Mouse (Mus musculus) T-helper 1 cell (primary cell): ENCODE results near the gene Kcnj6.

Experiments
- in situ Hi-C: fragments of 300-600 bp; cut with MboI, MseI; formaldehyde crosslinking; loops from one replicate; pipeline ENCODE4 v1.15.1; 2025; ENCODE audit warnings: high pct_unique_total_duplicates

Kcnj6 gene

DNA sequence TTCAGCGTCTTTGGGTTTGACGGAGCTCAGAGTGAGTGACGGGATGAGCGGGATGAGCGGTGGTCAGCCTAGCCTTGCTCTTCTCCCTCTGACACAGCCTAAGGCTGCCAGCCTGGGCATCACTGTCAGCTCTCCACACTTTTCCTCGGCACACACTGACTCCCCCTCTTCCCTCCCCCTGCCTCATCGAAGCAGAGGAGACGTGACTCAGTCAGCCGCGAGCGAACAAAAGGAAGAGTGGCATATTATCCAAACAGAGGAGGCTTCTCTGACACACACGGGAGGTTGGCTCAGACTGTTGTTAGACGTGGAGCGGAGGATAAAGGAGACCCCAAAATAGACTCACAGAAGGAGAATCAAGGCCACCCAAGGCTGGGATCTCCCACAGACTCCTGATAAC, 147.1 kb downstream of the Kcnj6 start:
- in situ Hi-C loops: no loop called here

GRCm38 (mm10) chr16:94845996-94846395, 151.5 kb downstream of the Kcnj6 start:
- in situ Hi-C loops: no loop called here

DNA sequence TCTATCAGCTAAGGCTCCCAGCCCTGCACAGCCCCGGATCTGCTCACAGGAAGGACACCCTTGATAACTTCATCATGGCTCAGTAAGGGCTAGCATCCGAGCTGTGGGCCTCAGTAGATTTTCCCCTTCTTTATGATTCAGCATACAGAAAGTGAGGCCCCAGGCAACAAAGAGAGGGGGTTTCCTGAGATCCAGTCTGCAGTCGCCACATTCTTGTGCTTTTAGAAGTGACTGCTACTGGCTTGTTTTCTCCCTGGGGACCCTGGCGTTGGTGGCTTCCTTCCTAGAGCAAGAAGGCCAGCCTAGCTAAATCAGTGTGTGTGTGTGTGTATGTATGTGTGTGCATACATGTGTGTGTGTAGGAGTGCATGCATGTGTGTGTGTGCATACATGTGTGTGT, 152.7 kb downstream of the Kcnj6 start:
- in situ Hi-C loops: no loop called here

- in situ Hi-C loops: no loop called here
Observed at GRCm38 (mm10) chr16:94839398-94839797, 158.1 kb downstream of the Kcnj6 start.

DNA sequence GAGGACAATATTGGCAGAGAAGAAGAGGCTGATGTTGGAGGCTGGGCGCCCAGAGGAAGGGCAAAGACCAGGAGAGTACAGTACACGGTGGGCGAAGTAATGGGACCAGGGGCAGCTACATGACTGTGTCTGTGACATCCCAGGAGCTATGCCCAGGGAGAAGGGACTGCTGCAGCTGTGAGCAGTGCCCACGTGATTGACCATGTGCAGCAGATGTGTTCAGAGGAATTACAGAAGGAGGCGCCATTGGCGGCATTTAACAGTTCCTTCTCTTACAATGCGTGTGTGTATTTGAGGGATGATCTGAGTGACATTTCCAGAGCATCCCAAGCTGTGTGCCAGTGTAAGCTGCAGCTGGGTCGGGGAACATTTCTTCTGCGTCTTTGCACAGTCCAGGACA, 159.6 kb downstream of the Kcnj6 start:
- in situ Hi-C loops: no loop called here

DNA sequence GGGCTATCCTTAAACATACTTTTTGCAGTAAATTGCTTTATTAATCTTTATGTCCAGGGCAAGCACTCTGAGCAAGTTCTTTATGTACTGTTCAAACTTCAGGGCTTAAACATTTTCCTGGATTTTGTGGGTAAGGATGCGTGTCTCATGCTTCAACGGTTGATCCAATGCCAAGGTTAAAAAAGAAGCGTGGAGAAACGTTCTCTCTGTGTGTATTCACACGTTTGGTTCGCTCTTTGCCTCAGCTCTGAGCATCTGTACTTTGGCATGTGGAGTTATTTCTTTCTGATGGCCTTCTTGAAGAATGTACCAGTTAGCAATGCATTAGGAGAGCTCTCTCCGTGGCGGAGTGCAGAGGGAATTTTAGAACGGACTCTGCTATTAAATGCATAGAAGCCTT, 163.0 kb downstream of the Kcnj6 start:
- in situ Hi-C loops: no loop called here

GRCm38 (mm10) chr16:94828166-94828565, 169.3 kb downstream of the Kcnj6 start:
- in situ Hi-C loops: no loop called here

- in situ Hi-C loops: no loop called here
Observed at GRCm38 (mm10) chr16:94827092-94827585, 170.4 kb downstream of the Kcnj6 start.

GRCm38 (mm10) chr16:94825274-94825673, 172.2 kb downstream of the Kcnj6 start:
- in situ Hi-C loops: no loop called here

DNA sequence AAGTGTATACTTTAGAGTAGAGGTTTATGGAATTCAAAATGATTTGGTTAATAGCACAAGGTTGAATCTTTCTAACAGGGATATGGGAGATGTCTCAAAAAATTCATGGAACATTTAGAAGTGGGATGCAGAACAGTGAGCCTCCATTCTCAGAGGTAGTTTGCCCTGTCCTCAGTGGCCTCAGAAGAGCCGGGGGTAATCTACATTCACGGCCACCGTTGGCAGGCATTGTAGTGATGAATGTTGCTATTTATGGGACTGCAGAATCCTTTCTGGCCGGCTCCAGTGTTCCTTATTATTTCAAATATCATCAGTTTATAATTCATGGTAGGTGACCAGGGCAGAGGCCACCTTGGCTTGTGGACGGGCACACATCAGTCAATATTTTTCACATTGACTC, 174.9 kb downstream of the Kcnj6 start:
- in situ Hi-C loops: no loop called here

DNA sequence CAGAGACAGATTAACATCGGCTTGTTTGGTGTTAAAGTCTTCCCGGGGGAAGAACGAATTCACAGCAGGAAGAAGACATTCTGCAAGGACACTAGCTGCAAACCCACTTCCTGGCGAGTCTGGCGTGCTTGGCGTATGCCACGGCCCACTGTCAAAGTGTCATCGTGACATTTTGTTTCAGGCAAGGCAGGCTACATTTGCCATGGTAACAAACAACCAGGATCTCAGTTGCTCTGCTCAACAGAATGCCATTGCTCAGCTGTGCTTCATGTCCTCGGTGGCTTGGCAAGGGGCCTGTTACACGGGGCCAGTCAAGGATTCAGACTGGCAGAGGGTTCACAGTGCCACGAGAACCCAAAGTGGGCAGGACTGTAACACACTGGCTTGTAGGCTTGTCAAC, 175.9 kb downstream of the Kcnj6 start:
- in situ Hi-C loops: no loop called here

DNA sequence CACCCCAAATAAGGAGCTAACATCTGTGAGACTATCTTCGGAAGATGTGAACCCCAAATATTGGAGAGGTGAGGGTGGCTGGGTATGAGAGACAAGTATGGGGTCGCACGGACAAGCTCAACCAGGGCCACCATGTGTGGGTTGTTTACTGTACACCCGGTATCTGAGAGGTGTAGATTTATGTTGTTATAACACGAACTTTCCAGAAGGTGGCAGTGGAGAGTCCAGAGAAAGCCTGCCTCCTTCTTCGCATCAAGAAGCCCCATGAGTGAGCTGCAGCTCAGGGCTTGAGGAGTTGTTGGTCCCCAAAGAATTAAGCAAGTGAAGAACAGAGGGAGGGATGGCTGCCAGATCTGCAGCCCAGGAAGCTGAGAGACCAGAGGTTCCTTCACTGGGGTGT, 181.1 kb downstream of the Kcnj6 start:
- in situ Hi-C loops: no loop called here

- in situ Hi-C loops: no loop called here
Observed at GRCm38 (mm10) chr16:94815891-94816290, 181.6 kb downstream of the Kcnj6 start.

- in situ Hi-C loops: loop anchor here (10.0 kb wide), 1 partner anchor 1324 kb away; no protein-coding TSS in a partner anchor
Observed at GRCm38 (mm10) chr16:94809286-94809685, 188.2 kb downstream of the Kcnj6 start.

DNA sequence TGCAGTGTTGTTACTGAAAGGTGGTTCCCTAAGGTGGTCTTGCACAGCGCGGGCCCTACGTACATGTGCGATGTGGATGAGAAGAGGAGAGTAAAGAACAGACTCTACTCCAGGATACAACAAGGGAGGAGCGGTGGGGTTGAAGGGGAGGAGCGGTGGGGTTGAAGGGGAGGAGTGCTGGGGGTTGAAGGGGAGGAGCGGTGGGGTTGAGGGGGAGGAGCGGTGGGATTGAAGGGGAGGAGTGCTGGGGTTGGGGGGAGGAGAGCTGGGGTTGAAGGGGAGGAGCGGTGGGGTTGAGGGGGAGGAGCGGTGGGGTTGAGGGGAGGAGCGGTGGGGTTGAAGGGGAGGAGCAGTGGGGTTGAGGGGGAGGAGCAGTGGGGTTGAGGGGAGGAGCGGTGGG, 199.3 kb downstream of the Kcnj6 start:
- in situ Hi-C loops: no loop called here

GRCm38 (mm10) chr16:94797366-94797765, 200.1 kb downstream of the Kcnj6 start:
- in situ Hi-C loops: no loop called here

- in situ Hi-C loops: no loop called here
Observed at GRCm38 (mm10) chr16:94793041-94793440, 204.5 kb downstream of the Kcnj6 start.

- in situ Hi-C loops: no loop called here
Observed at GRCm38 (mm10) chr16:94789958-94790357, 207.5 kb downstream of the Kcnj6 start.

DNA sequence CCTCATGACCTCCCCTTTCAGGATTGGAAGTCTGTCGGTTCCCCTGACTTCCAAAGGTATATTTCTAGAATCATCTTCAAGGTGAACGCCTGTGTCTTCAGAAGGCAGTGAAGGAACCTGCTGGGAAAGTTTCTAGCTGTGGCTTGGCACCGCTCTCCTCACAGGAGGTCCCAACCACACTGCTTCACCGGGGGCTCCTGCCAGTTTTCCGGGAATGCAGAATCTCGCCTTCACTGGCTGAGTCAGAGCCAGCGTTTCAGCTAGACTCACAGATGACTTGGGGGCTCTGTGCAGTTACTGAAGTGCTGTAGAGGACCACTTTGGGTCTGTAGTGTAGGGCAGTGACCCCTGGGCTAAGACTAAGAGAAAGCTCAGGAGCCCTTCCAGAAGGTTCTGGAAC, 208.8 kb downstream of the Kcnj6 start:
- in situ Hi-C loops: no loop called here

DNA sequence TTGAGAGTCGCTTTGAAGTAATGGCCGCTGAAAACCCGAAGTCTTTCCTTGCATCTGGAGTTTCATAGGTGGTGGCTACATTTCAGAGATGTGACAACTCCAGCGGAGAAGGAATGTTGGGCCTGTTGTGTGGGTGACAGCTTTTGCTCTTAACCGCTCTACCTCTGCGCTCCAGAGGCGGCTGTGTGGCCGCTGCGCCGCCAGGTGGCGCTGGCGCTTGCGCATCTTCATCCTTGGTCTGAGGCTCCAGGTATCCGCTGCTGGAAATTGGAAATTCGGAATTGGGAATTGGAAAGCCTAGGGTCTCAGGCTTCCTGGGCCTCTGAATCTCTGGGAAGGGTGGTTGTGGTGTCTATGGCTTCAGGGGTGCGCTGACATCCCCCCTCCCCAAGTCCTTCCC, 209.3 kb downstream of the Kcnj6 start:
- in situ Hi-C loops: no loop called here

- in situ Hi-C loops: no loop called here
Observed at GRCm38 (mm10) chr16:94785873-94786272, 211.6 kb downstream of the Kcnj6 start.

- in situ Hi-C loops: no loop called here
Observed at GRCm38 (mm10) chr16:94783696-94784095, 213.8 kb downstream of the Kcnj6 start.

DNA sequence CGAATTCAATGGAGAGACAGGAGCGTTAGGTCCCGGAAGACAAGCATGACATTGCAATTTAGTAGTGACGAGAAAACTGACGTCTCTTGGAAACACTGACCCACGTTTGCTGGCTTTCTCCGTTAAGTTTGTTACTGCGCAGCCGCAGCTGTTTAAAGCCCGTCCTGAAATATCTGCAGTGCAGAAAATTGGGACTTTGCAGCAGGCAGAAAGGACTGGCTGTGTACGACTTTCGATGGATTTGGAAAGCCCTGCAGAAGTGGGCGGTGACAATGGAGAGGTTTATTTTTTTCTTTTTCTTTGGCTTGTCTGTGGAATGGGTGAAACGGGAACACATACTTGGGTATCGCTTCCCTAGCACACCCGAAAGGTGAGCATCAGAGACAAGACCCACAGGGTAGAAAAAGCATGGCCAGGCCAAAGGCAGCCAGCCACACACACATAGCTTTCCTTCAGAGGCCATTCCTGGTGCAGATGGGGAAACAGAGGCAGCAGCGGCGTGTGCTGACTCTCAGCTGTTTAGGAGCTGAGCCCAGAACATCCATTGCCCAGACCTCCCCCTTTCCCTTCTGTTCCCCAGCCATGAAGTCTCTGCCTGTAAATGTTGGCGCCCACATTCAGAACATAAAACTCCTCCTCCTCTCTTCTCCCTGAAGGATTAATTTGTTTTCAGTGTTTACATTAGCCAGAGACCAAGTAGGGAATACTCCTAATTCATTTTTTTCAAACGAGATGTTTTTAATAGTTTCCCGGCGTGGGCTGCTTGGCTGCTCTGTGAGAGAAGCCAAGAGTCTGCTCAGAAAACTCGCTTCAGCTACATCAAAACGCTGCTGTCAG, 215.2 kb downstream of the Kcnj6 start:
- in situ Hi-C loops: no loop called here

DNA sequence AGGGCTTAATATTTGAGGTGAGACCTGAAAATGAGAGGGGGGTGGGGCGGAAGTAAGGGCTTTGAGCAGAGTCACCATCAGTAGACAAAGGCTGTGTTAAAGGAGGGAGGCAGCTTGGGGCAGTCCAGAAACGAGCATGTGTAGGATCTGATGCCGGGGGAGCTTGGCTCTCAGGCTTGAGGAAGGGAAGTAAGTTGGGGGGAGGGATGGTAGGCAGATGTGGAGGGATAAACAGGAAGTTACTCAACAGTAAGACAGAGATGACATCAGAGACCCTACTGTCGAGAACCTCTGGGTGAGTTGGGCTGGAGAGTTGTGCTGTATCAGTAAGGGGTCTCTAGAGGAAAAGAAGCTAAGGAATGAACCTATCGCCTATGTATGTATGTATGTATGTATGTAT, 223.6 kb downstream of the Kcnj6 start:
- in situ Hi-C loops: no loop called here
